19 mouse cellular contexts compared by ENCODE assay signal in the genomic region with DNA sequence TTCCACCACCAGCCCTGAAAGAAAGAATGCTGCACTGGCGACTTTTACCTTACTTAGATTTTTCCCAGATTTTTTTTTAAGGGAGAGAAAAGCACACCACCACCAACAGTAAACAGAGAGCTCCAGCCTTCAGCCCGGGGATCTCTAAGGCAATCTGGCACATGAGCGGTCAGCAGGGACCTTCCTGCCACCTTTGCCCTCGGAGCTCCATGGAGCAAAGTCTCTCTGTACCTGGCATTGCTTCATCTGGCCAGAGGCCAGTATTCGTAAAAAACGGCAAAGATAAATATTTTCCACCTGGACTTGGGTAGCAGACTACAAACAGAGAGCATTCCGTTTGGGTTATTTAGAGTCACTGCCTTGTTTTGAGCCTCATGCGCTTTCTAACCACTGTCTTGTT. TPM values are rescaled to one million over a fixed set of nuclear protein-coding genes. Genes with fewer than 3 reads are reported as not detected.
DNase-seq lines count a peak whose midpoint lies in the region; ATAC-seq lines count a peak whose summit lies in the region.
"Had no signal": no experiment of that assay in that cellular context is flagged by ENCODE, and none has a peak within 500 bp of the region (broad histone marks: within the 10 kb centered on the region; RNA-seq: fewer than 3 reads in every experiment).

No protein-coding gene starts in this region.

- no peak overlapping the region for H3K27ac ChIP-seq in kidney, embryonic 15.5 days
- no peak overlapping the region for H3K27ac ChIP-seq in intestine, embryonic 16.5 days (ENCODE audit: low read length)
- peak overlapping the region; percentile 82 for H3K27ac ChIP-seq in liver, embryonic 16.5 days (ENCODE audit: low read length)
- H3K27ac ChIP-seq: embryonic facial prominence, embryonic 15.5 days; forebrain, embryonic 12.5 days; heart, embryonic 15.5 days; hindbrain, embryonic 10.5 days; midbrain, embryonic 12.5 days; stomach, postnatal 0 days had no signal

- peak; percentile 86 for DNase-seq in kidney, adult 18-20 months
- peak; percentile 90 to 91 for DNase-seq in kidney, postnatal 36 days
- no peak for DNase-seq in neural tube, embryonic 10.5 days (ENCODE audit: extremely low spot score, low spot score)
- DNase-seq in gastrocnemius, postnatal 14 days, result no peak
- no peak for DNase-seq in frontal cortex, postnatal 14 days (ENCODE audit: low spot score in 2 of 2)
- DNase-seq: B cell, adult 2 months; cerebellum, adult 9-10 months had no signal

- WGBS in kidney, embryonic 15.5 days, result 61% methylated on average over 8 of the region's 8 CpGs
- 44% methylated on average over 8 of the region's 8 CpGs for WGBS in intestine, embryonic 16.5 days
- WGBS in liver, embryonic 16.5 days (ENCODE audit: insufficient replicate concordance), result 49% methylated on average over 8 of the region's 8 CpGs

- no peaks in the 10 kb centered on the region for H3K4me1 ChIP-seq in kidney, embryonic 15.5 days
- no peaks in the 10 kb centered on the region for H3K4me1 ChIP-seq in intestine, embryonic 16.5 days (ENCODE audit: control insufficient read depth, insufficient read depth, low read length)
- H3K4me1 ChIP-seq in liver, embryonic 16.5 days (ENCODE audit: control insufficient read depth, low read depth, low read length), result no peaks in the 10 kb centered on the region; the same call in 1 of the 2 replicates
- H3K4me1 ChIP-seq: embryonic facial prominence, embryonic 15.5 days; heart, embryonic 15.5 days; midbrain, embryonic 12.5 days had no signal

- H3K36me3 ChIP-seq in kidney, embryonic 15.5 days, result no peaks in the 10 kb centered on the region
- no peaks in the 10 kb centered on the region for H3K36me3 ChIP-seq in intestine, embryonic 16.5 days (ENCODE audit: control insufficient read depth, insufficient read depth, low read length)
- no peaks in the 10 kb centered on the region for H3K36me3 ChIP-seq in liver, embryonic 16.5 days (ENCODE audit: control insufficient read depth, insufficient read depth)
- H3K36me3 ChIP-seq: embryonic facial prominence, embryonic 15.5 days; forebrain, embryonic 12.5 days; heart, embryonic 15.5 days; hindbrain, embryonic 10.5 days; midbrain, embryonic 12.5 days had no signal

- no peaks in the 10 kb centered on the region for H3K27me3 ChIP-seq in kidney, embryonic 15.5 days
- H3K27me3 ChIP-seq in intestine, embryonic 16.5 days (replicated peaks; ENCODE audit: control insufficient read depth, insufficient read depth, low read length), result no peaks in the 10 kb centered on the region
- no peaks in the 10 kb centered on the region for H3K27me3 ChIP-seq in liver, embryonic 16.5 days (ENCODE audit: control insufficient read depth, insufficient read depth, low read depth, low read length)
- H3K27me3 ChIP-seq: embryonic facial prominence, embryonic 15.5 days; heart, embryonic 15.5 days had no signal

- ATAC-seq in kidney, embryonic 15.5 days (replicated peaks; ENCODE audit: low FRiP score), result no peak
- ATAC-seq in intestine, embryonic 16.5 days, result peak; percentile 76
- peak; percentile 86 for ATAC-seq in liver, embryonic 16.5 days (ENCODE audit: low read depth)
- ATAC-seq: lung, postnatal 0 days had no signal

- intact Hi-C loops in gastrocnemius, postnatal 14 days (cut with DNase I; ENCODE audit: low total_unique reads), result no loop called here

- no peaks in the 10 kb centered on the region for H3K9me3 ChIP-seq in kidney, embryonic 15.5 days (replicated peaks)
- H3K9me3 ChIP-seq in intestine, embryonic 16.5 days (ENCODE audit: control insufficient read depth, low read length), result no peaks in the 10 kb centered on the region
- no peaks in the 10 kb centered on the region for H3K9me3 ChIP-seq in liver, embryonic 16.5 days (replicated peaks; ENCODE audit: control insufficient read depth, low read length)
- H3K9me3 ChIP-seq: embryonic facial prominence, embryonic 15.5 days; forebrain, embryonic 12.5 days; heart, embryonic 15.5 days; hindbrain, embryonic 10.5 days; midbrain, embryonic 12.5 days had no signal

- H3K4me3 ChIP-seq in kidney, embryonic 15.5 days (replicated peaks), result no peak overlapping the region
- H3K4me3 ChIP-seq in intestine, embryonic 16.5 days (ENCODE audit: low read length), result no peak overlapping the region
- no peak overlapping the region for H3K4me3 ChIP-seq in liver, embryonic 16.5 days (ENCODE audit: low read depth, low read length)
- H3K4me3 ChIP-seq: embryonic facial prominence, embryonic 15.5 days; forebrain, embryonic 12.5 days; heart, embryonic 15.5 days; hindbrain, embryonic 10.5 days; midbrain, embryonic 12.5 days had no signal

- no peak overlapping the region for H3K9ac ChIP-seq in kidney, embryonic 15.5 days
- no peak overlapping the region for H3K9ac ChIP-seq in intestine, embryonic 16.5 days (ENCODE audit: low read depth, low read length)
- no peak overlapping the region for H3K9ac ChIP-seq in liver, embryonic 16.5 days (ENCODE audit: low read depth, low read length)
- H3K9ac ChIP-seq: embryonic facial prominence, embryonic 15.5 days; forebrain, embryonic 12.5 days; heart, embryonic 15.5 days; midbrain, embryonic 12.5 days had no signal

- no peak overlapping the region for H3K4me2 ChIP-seq in kidney, embryonic 15.5 days
- no peak overlapping the region for H3K4me2 ChIP-seq in intestine, embryonic 16.5 days (ENCODE audit: low read depth, low read length)
- peak overlapping the region; percentile 2; the same call in 1 of the 2 replicates for H3K4me2 ChIP-seq in liver, embryonic 16.5 days (ENCODE audit: low read depth, low read length)
- H3K4me2 ChIP-seq: embryonic facial prominence, embryonic 15.5 days; forebrain, embryonic 12.5 days; heart, embryonic 15.5 days; midbrain, embryonic 12.5 days had no signal

RNA-seq across cellular contexts. Expression of gene Dio3, which starts 58.4 kb away (rescaled TPM):
- 0.45 and 0.50 TPM in 2 replicates for polyA plus RNA-seq in kidney, embryonic 15.5 days (2015; fragmentation: Nextera tagmentation; extraction: Ambion mirVana)
- polyA plus RNA-seq in intestine, embryonic 16.5 days (2015; fragmentation: Nextera tagmentation; extraction: Ambion mirVana), result 0.82 and 1.2 TPM in 2 replicates
- polyA plus RNA-seq in liver, embryonic 16.5 days (2015; fragmentation: Nextera tagmentation; extraction: Ambion mirVana), result 0.17 and 0.28 TPM in 2 replicates
- under 1 TPM; 0.27 to 0.29 TPM for total RNA-seq in gastrocnemius, postnatal 14 days (2021)
- total RNA-seq: heart, adult 18-20 months had no signal
- polyA plus RNA-seq: heart, embryonic 15.5 days; inflammation-experienced regulatory T-cells, adult 6 months had no signal

Comparison
In these comparisons a context has a peak if more than half of its experiments do, and no peak if none do; other contexts are left out.
1. DNase-seq: peak in kidney, adult 18-20 months (single experiment) and kidney, postnatal 36 days (2 of 2); none in neural tube, embryonic 10.5 days (single experiment), gastrocnemius, postnatal 14 days (single experiment) and frontal cortex, postnatal 14 days (0 of 2).